Mouse (Mus musculus) intestine, embryonic 15.5 days (tissue): ENCODE data around the gene Fbxl12. TPM values are rescaled to one million over a fixed set of nuclear protein-coding genes. Genes with fewer than 3 reads are reported as not detected.
"Not testable (repeated sequence)": the region's sequence is repeated elsewhere in the genome, so short reads cannot be mapped to it uniquely, and the experiment has no call there.

Experiments
- ATAC-seq: fragments of 200-750 bp; cut with Nextera tagmentation; 2 replicates; pipeline ENCODE4 v1.8.0; 2017; ENCODE audit warnings: moderate TSS enrichment, moderate library complexity
- H3K27ac ChIP-seq: fragments of 300-500 bp; sonication (generic); 2 replicates; pipeline ENCODE4 v1.5.1; 2015; ENCODE audit warnings: mild to moderate bottlenecking, inconsistent platforms
- H3K27me3 ChIP-seq: fragments of 300-500 bp; sonication (generic); replicated peaks from 2 replicates; pipeline ENCODE4 v1.6.1; 2015; ENCODE audit warnings: inconsistent platforms
- H3K36me3 ChIP-seq: fragments of 300-500 bp; sonication (generic); 2 replicates; pipeline ENCODE4 v1.6.1; 2015; ENCODE audit warnings: inconsistent platforms
- H3K4me1 ChIP-seq: fragments of 300-500 bp; sonication (generic); replicated peaks from 2 replicates; pipeline ENCODE4 v1.6.1; 2015; ENCODE audit warnings: inconsistent platforms
- H3K4me2 ChIP-seq: fragments of 300-500 bp; sonication (generic); replicated peaks from 2 replicates; pipeline ENCODE4 v1.6.1; 2015; ENCODE audit warnings: mild to moderate bottlenecking, inconsistent platforms
- H3K4me3 ChIP-seq: fragments of 300-500 bp; sonication (generic); replicated peaks from 2 replicates; pipeline ENCODE4 v1.5.1; 2015; ENCODE audit warnings: inconsistent platforms
- H3K9ac ChIP-seq: fragments of 300-500 bp; sonication (generic); 2 replicates; pipeline ENCODE4 v1.6.1; 2015; ENCODE audit warnings: inconsistent platforms
- H3K9me3 ChIP-seq: fragments of 300-500 bp; sonication (generic); 2 replicates; pipeline ENCODE4 v1.6.1; 2016; ENCODE audit warnings: inconsistent platforms
- WGBS: fragments of 180-500 bp; shearing (Covaris S2); methylation state at CpG from one replicate; pipeline ENCODE4 v1.1.7; 2015; 5-methylcytosine and 5-hydroxymethylcytosine counted together
- polyA plus RNA-seq: library from polyadenylated mRNA; unstranded; fragments of >200 nt; fragmentation: Nextera tagmentation; extraction: Ambion mirVana; gene quantifications from 2 replicates; pipeline ENCODE4 v1.2.1, GENCODE M21; 2015

The Fbxl12 gene
- 14.7 and 16.4 TPM in 2 replicates for polyA plus RNA-seq

GRCm38 (mm10) chr9:20644360-20645081 is at the start of gene Fbxl12:
Fbxl12 (minus strand) TSS chr9:20644767.
- Histone ChIP-seq H3K27ac (peak within 1 kb of the TSS; percentile 81), H3K4me1 (peaks cover 12% of the 10 kb centered on the region; the same call in 1 of the 2 replicates), H3K36me3 (0 out of 2 replicates have a peak, but pooled peaks cover 7% of the 10 kb centered on the region), H3K9ac (peak within 1 kb of the TSS; percentile 81), H3K27me3 (no peaks in the 10 kb centered on the region), H3K4me3 (peak within 1 kb of the TSS; percentile 72), H3K9me3 (no peaks in the 10 kb centered on the region), H3K4me2 (peak within 1 kb of the TSS; percentile 70)
- peak; percentile 34 for ATAC-seq
- under 1% methylated on average over 43 of the region's 43 CpGs for WGBS

GRCm38 (mm10) chr9:20692863-20693262 is 48.3 kb upstream of the Fbxl12 start:
- no peak for ATAC-seq
- 87% methylated on average over 3 of the region's 3 CpGs for WGBS
- Histone ChIP-seq H3K4me3 (no peak overlapping the region), H3K27me3 (peaks cover 4% of the 10 kb centered on the region; the same call in 1 of the 2 replicates), H3K27ac (no peak overlapping the region), H3K4me1 (peaks cover 8% of the 10 kb centered on the region; the same call in 1 of the 2 replicates), H3K9ac (no peak overlapping the region), H3K4me2 (no peak overlapping the region), H3K36me3 (no peaks in the 10 kb centered on the region), H3K9me3 (no peaks in the 10 kb centered on the region)

- H3K9me3 ChIP-seq, H3K9ac ChIP-seq, ATAC-seq, H3K27ac ChIP-seq, H3K4me2 ChIP-seq, H3K4me3 ChIP-seq, H3K4me1 ChIP-seq, H3K36me3 ChIP-seq, H3K27me3 ChIP-seq: not testable (repeated sequence)
- 80% methylated on average over 2 of the region's 2 CpGs for WGBS
Measured at GRCm38 (mm10) chr9:20690449-20690848, 45.9 kb upstream of the Fbxl12 start.

- 1% methylated on average over 4 of the region's 4 CpGs for WGBS
- Histone ChIP-seq H3K9me3 (no peaks in the 10 kb centered on the region), H3K27me3 (peaks cover 4% of the 10 kb centered on the region; the same call in 1 of the 2 replicates), H3K36me3 (no peaks in the 10 kb centered on the region), H3K4me2 (no peak overlapping the region), H3K9ac (no peak overlapping the region), H3K27ac (no peak overlapping the region), H3K4me3 (no peak overlapping the region), H3K4me1 (peaks cover 5% of the 10 kb centered on the region; the same call in 1 of the 2 replicates)
- no peak for ATAC-seq
Measured at GRCm38 (mm10) chr9:20689913-20690312, 45.3 kb upstream of the Fbxl12 start.

- no peak overlapping the region for H3K4me3 ChIP-seq
- no peak overlapping the region for H3K27ac ChIP-seq
- no peaks in the 10 kb centered on the region for H3K9me3 ChIP-seq
- H3K4me1 ChIP-seq: peaks cover under 1% of the 10 kb centered on the region; the same call in 1 of the 2 replicates
- H3K36me3 ChIP-seq: no peaks in the 10 kb centered on the region
- H3K4me2 ChIP-seq: no peak overlapping the region
- peaks cover 2% of the 10 kb centered on the region; the same call in 1 of the 2 replicates for H3K27me3 ChIP-seq
- no peak overlapping the region for H3K9ac ChIP-seq
- WGBS: 29% methylated on average over 1 of the region's 1 CpGs
- ATAC-seq: no peak
Measured at GRCm38 (mm10) chr9:20689403-20689802, 44.8 kb upstream of the Fbxl12 start.

- no peaks in the 10 kb centered on the region for H3K27me3 ChIP-seq
- H3K4me2 ChIP-seq: no peak overlapping the region
- H3K4me1 ChIP-seq: no peaks in the 10 kb centered on the region; the same call in 1 of the 2 replicates
- H3K9ac ChIP-seq: no peak overlapping the region
- no peak overlapping the region for H3K4me3 ChIP-seq
- H3K9me3 ChIP-seq: no peaks in the 10 kb centered on the region
- no peak for ATAC-seq
- 53% methylated on average over 17 of the region's 17 CpGs for WGBS
- no peaks in the 10 kb centered on the region for H3K36me3 ChIP-seq
- no peak overlapping the region for H3K27ac ChIP-seq
Measured at GRCm38 (mm10) chr9:20685081-20685861, 40.7 kb upstream of the Fbxl12 start.

- no peak overlapping the region for H3K4me2 ChIP-seq
- H3K27me3 ChIP-seq: no peaks in the 10 kb centered on the region; the same call in 1 of the 2 replicates
- H3K36me3 ChIP-seq: no peaks in the 10 kb centered on the region
- no peak overlapping the region for H3K9ac ChIP-seq
- no peaks in the 10 kb centered on the region for H3K9me3 ChIP-seq
- no peaks in the 10 kb centered on the region for H3K4me1 ChIP-seq
- no peak for ATAC-seq
- H3K4me3 ChIP-seq: no peak overlapping the region
- H3K27ac ChIP-seq: no peak overlapping the region
- 80% methylated on average over 2 of the region's 2 CpGs for WGBS
Measured at GRCm38 (mm10) chr9:20682389-20682722, 37.8 kb upstream of the Fbxl12 start.

GRCm38 (mm10) chr9:20681546-20682388 is 37.2 kb upstream of the Fbxl12 start:
- H3K4me3 ChIP-seq: no peak overlapping the region
- H3K36me3 ChIP-seq: no peaks in the 10 kb centered on the region
- no peaks in the 10 kb centered on the region for H3K9me3 ChIP-seq
- no peak overlapping the region for H3K27ac ChIP-seq
- no peak overlapping the region for H3K4me2 ChIP-seq
- no peaks in the 10 kb centered on the region; the same call in 1 of the 2 replicates for H3K27me3 ChIP-seq
- no peak for ATAC-seq
- no peak overlapping the region for H3K9ac ChIP-seq
- no peaks in the 10 kb centered on the region for H3K4me1 ChIP-seq
- WGBS: 46% methylated on average over 7 of the region's 7 CpGs

GRCm38 (mm10) chr9:20680378-20680958 is 35.9 kb upstream of the Fbxl12 start:
- WGBS: 83% methylated on average over 9 of the region's 9 CpGs

GRCm38 (mm10) chr9:20677892-20678291 is 33.3 kb upstream of the Fbxl12 start:
- WGBS: 92% methylated on average over 12 of the region's 12 CpGs
- no peaks in the 10 kb centered on the region for H3K4me1 ChIP-seq
- no peak for ATAC-seq
- H3K36me3 ChIP-seq: no peaks in the 10 kb centered on the region
- H3K27ac ChIP-seq: no peak overlapping the region
- H3K9ac ChIP-seq: no peak overlapping the region
- no peaks in the 10 kb centered on the region for H3K9me3 ChIP-seq
- no peak overlapping the region for H3K4me3 ChIP-seq
- no peaks in the 10 kb centered on the region; the same call in 1 of the 2 replicates for H3K27me3 ChIP-seq
- no peak overlapping the region for H3K4me2 ChIP-seq

More at GRCm38 (mm10) chr9:20680378-20680958, 35.9 kb upstream of the Fbxl12 start:
- Histone ChIP-seq H3K4me3 (no peak overlapping the region), H3K9me3 (no peaks in the 10 kb centered on the region), H3K27ac (no peak overlapping the region), H3K36me3 (no peaks in the 10 kb centered on the region), H3K4me1 (no peaks in the 10 kb centered on the region), H3K27me3 (no peaks in the 10 kb centered on the region; the same call in 1 of the 2 replicates), H3K9ac (no peak overlapping the region), H3K4me2 (no peak overlapping the region)
- ATAC-seq: no peak

GRCm38 (mm10) chr9:20672047-20672446 is 27.5 kb upstream of the Fbxl12 start:
- H3K9me3 ChIP-seq: no peaks in the 10 kb centered on the region
- no peak overlapping the region for H3K27ac ChIP-seq
- H3K4me1 ChIP-seq: no peaks in the 10 kb centered on the region
- H3K36me3 ChIP-seq: no peaks in the 10 kb centered on the region
- no peak overlapping the region for H3K9ac ChIP-seq
- peak; percentile 32; the same call in 1 of the 2 replicates for ATAC-seq
- 84% methylated on average over 16 of the region's 16 CpGs for WGBS
- H3K4me3 ChIP-seq: no peak overlapping the region
- no peak overlapping the region for H3K4me2 ChIP-seq
- no peaks in the 10 kb centered on the region for H3K27me3 ChIP-seq
